Mouse (Mus musculus): ENCODE measurements around the gene Myh3. TPM values are rescaled to one million over a fixed set of nuclear protein-coding genes. Genes with fewer than 3 reads are reported as not detected.
"Not testable (repeated sequence)": the region's sequence is repeated elsewhere in the genome, so short reads cannot be mapped to it uniquely, and the experiment has no call there.

Gene Myh3
- polyA plus RNA-seq, 1 experiment from 2014 or later, result 0.45 TPM

GRCm38 (mm10) chr11:67082188-67082587 lies 4.1 kb downstream of the Myh3 start:
- Histone ChIP-seq H3K4me2 (replicated peaks; ENCODE audit: low read depth, low read length) (no peak overlapping the region), H3K27ac (ENCODE audit: low read depth, low read length) (no peak overlapping the region), H3K4me1 (ENCODE audit: control insufficient read depth, insufficient read depth, low read length) (no peaks in the 10 kb centered on the region), H3K27me3 (ENCODE audit: control insufficient read depth, insufficient read depth, low read length) (peaks cover 11% of the 10 kb centered on the region), H3K9ac (ENCODE audit: low read depth, low read length) (no peak overlapping the region), H3K36me3 (ENCODE audit: control insufficient read depth, insufficient read depth, low read length) (no peaks in the 10 kb centered on the region), H3K4me3 (ENCODE audit: low read length) (no peak overlapping the region), H3K9me3 (ENCODE audit: control insufficient read depth, low read length) (no peaks in the 10 kb centered on the region)
- 81% methylated on average over 7 of the region's 7 CpGs for WGBS
- no peak for ATAC-seq (ENCODE audit: low FRiP score, low TSS enrichment)

DNA sequence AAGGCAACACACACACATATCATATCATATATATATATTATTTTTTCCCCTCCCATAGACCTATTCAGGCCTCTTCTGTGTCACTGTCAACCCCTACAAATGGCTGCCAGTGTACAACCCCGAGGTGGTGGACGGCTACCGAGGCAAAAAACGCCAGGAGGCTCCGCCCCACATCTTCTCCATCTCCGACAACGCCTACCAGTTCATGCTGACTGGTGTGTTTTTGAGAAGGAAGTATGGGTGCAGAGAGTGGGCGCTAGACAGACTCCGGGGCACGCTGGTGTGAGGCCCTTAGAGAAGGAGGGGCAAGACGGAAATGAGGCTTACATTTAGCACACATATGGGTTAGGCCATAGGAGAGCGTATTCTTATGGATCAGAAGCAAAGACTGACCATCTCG lies 4.7 kb downstream of the Myh3 start:
- Histone ChIP-seq H3K36me3 (ENCODE audit: control insufficient read depth, insufficient read depth, low read length) (no peaks in the 10 kb centered on the region), H3K9ac (ENCODE audit: low read depth, low read length) (no peak overlapping the region), H3K27ac (ENCODE audit: low read depth, low read length) (no peak overlapping the region), H3K4me2 (replicated peaks; ENCODE audit: low read depth, low read length) (no peak overlapping the region), H3K4me1 (ENCODE audit: control insufficient read depth, insufficient read depth, low read length) (no peaks in the 10 kb centered on the region), H3K27me3 (ENCODE audit: control insufficient read depth, insufficient read depth, low read length) (peaks cover 11% of the 10 kb centered on the region), H3K4me3 (ENCODE audit: low read length) (no peak overlapping the region), H3K9me3 (ENCODE audit: control insufficient read depth, low read length) (no peaks in the 10 kb centered on the region)
- ATAC-seq (ENCODE audit: low FRiP score, low TSS enrichment), result no peak
- WGBS, result 84% methylated on average over 13 of the region's 13 CpGs

GRCm38 (mm10) chr11:67083239-67083638 lies 5.1 kb downstream of the Myh3 start:
- Histone ChIP-seq H3K9ac (ENCODE audit: low read depth, low read length) (no peak overlapping the region), H3K36me3 (ENCODE audit: control insufficient read depth, insufficient read depth, low read length) (no peaks in the 10 kb centered on the region), H3K9me3 (ENCODE audit: control insufficient read depth, low read length) (no peaks in the 10 kb centered on the region), H3K27ac (ENCODE audit: low read depth, low read length) (no peak overlapping the region), H3K27me3 (ENCODE audit: control insufficient read depth, insufficient read depth, low read length) (peaks cover 11% of the 10 kb centered on the region), H3K4me3 (ENCODE audit: low read length) (no peak overlapping the region), H3K4me1 (ENCODE audit: control insufficient read depth, insufficient read depth, low read length) (no peaks in the 10 kb centered on the region), H3K4me2 (replicated peaks; ENCODE audit: low read depth, low read length) (no peak overlapping the region)
- 69% methylated on average over 6 of the region's 6 CpGs for WGBS
- ATAC-seq (ENCODE audit: low FRiP score, low TSS enrichment), result no peak

- Histone ChIP-seq H3K36me3 (ENCODE audit: control insufficient read depth, insufficient read depth, low read length) (no peaks in the 10 kb centered on the region), H3K4me3 (ENCODE audit: low read length) (no peak overlapping the region), H3K27ac (ENCODE audit: low read depth, low read length) (no peak overlapping the region), H3K27me3 (ENCODE audit: control insufficient read depth, insufficient read depth, low read length) (peaks cover 11% of the 10 kb centered on the region), H3K4me1 (ENCODE audit: control insufficient read depth, insufficient read depth, low read length) (no peaks in the 10 kb centered on the region), H3K4me2 (replicated peaks; ENCODE audit: low read depth, low read length) (no peak overlapping the region), H3K9ac (ENCODE audit: low read depth, low read length) (no peak overlapping the region), H3K9me3 (ENCODE audit: control insufficient read depth, low read length) (no peaks in the 10 kb centered on the region)
- ATAC-seq (ENCODE audit: low FRiP score, low TSS enrichment), result no peak
- 49% methylated on average over 32 of the region's 32 CpGs for WGBS
These were observed 5.7 kb downstream of the Myh3 start for GRCm38 (mm10) chr11:67083712-67084340.

- no peak overlapping the region for H3K27ac ChIP-seq (ENCODE audit: low read depth, low read length)
- 4% methylated on average over 6 of the region's 6 CpGs for WGBS
- H3K9me3 ChIP-seq (ENCODE audit: control insufficient read depth, low read length), result no peaks in the 10 kb centered on the region
- H3K4me1 ChIP-seq (ENCODE audit: control insufficient read depth, insufficient read depth, low read length), result no peaks in the 10 kb centered on the region
- no peaks in the 10 kb centered on the region for H3K36me3 ChIP-seq (ENCODE audit: control insufficient read depth, insufficient read depth, low read length)
- H3K27me3 ChIP-seq (ENCODE audit: control insufficient read depth, insufficient read depth, low read length), result peaks cover 11% of the 10 kb centered on the region
- ATAC-seq (ENCODE audit: low FRiP score, low TSS enrichment), result no peak
- no peak overlapping the region for H3K4me2 ChIP-seq (replicated peaks; ENCODE audit: low read depth, low read length)
- H3K9ac ChIP-seq (ENCODE audit: low read depth, low read length), result no peak overlapping the region
- no peak overlapping the region for H3K4me3 ChIP-seq (ENCODE audit: low read length)
These were observed 7.4 kb downstream of the Myh3 start for GRCm38 (mm10) chr11:67085489-67085888.

DNA sequence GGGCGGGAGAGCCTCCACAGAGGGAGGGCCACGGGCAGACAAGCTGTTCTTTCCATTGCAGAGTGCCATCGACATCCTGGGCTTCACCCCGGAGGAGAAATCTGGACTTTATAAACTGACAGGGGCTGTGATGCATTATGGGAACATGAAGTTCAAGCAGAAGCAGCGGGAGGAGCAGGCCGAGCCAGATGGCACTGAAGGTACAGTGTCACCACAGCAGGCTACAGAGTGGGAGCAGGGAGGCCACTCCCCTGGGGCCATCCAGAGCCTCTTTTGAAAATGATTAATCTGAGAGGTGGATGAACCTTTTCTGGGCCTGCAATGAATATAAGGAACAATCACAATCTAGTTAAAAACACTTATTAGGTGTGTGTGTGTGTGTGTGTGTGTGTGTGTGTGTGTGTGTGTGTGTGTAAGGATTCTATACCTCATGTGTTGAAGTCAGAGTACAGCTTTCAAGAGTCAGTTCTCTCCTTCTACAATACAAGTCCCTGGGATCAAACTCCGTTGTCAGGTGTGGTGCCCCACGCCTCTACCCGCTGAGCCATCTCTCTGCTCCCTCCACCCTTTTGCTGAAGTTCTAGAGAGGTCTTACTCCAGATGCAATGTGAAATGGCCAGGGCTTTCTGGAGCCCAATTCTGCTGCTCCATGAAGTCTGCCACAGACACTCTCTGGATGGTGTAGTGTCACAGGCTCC lies 8.5 kb downstream of the Myh3 start:
- no peaks in the 10 kb centered on the region for H3K9me3 ChIP-seq (ENCODE audit: control insufficient read depth, low read length)
- no peaks in the 10 kb centered on the region for H3K36me3 ChIP-seq (ENCODE audit: control insufficient read depth, insufficient read depth, low read length)
- H3K9ac ChIP-seq (ENCODE audit: low read depth, low read length), result no peak overlapping the region
- no peak overlapping the region for H3K4me2 ChIP-seq (replicated peaks; ENCODE audit: low read depth, low read length)
- H3K4me1 ChIP-seq (ENCODE audit: control insufficient read depth, insufficient read depth, low read length), result no peaks in the 10 kb centered on the region
- no peak overlapping the region for H3K27ac ChIP-seq (ENCODE audit: low read depth, low read length)
- peaks cover 11% of the 10 kb centered on the region for H3K27me3 ChIP-seq (ENCODE audit: control insufficient read depth, insufficient read depth, low read length)
- ATAC-seq (ENCODE audit: low FRiP score, low TSS enrichment), result no peak
- 59% methylated on average over 9 of the region's 9 CpGs for WGBS
- H3K4me3 ChIP-seq (ENCODE audit: low read length), result no peak overlapping the region

GRCm38 (mm10) chr11:67087225-67087624 lies 9.1 kb downstream of the Myh3 start:
- no peak overlapping the region for H3K9ac ChIP-seq (ENCODE audit: low read depth, low read length)
- 88% methylated on average over 12 of the region's 12 CpGs for WGBS
- H3K36me3 ChIP-seq (ENCODE audit: control insufficient read depth, insufficient read depth, low read length), result no peaks in the 10 kb centered on the region
- no peak overlapping the region for H3K4me2 ChIP-seq (replicated peaks; ENCODE audit: low read depth, low read length)
- no peaks in the 10 kb centered on the region for H3K4me1 ChIP-seq (ENCODE audit: control insufficient read depth, insufficient read depth, low read length)
- no peaks in the 10 kb centered on the region for H3K9me3 ChIP-seq (ENCODE audit: control insufficient read depth, low read length)
- H3K27me3 ChIP-seq (ENCODE audit: control insufficient read depth, insufficient read depth, low read length), result peaks cover 11% of the 10 kb centered on the region
- H3K27ac ChIP-seq (ENCODE audit: low read depth, low read length), result no peak overlapping the region
- no peak overlapping the region for H3K4me3 ChIP-seq (ENCODE audit: low read length)
- no peak for ATAC-seq (ENCODE audit: low FRiP score, low TSS enrichment)

GRCm38 (mm10) chr11:67092354-67092753 lies 14.3 kb downstream of the Myh3 start:
- not testable (repeated sequence) for H3K9me3 ChIP-seq (ENCODE audit: control insufficient read depth, low read length); ATAC-seq (ENCODE audit: low FRiP score, low TSS enrichment); H3K4me1 ChIP-seq (ENCODE audit: control insufficient read depth, insufficient read depth, low read length); H3K9ac ChIP-seq (ENCODE audit: low read depth, low read length); H3K27ac ChIP-seq (ENCODE audit: low read depth, low read length); H3K4me2 ChIP-seq (replicated peaks; ENCODE audit: low read depth, low read length); H3K27me3 ChIP-seq (ENCODE audit: control insufficient read depth, insufficient read depth, low read length); H3K36me3 ChIP-seq (ENCODE audit: control insufficient read depth, insufficient read depth, low read length); H3K4me3 ChIP-seq (ENCODE audit: low read length)
- 88% methylated on average over 12 of the region's 12 CpGs for WGBS

- Histone ChIP-seq H3K4me1 (ENCODE audit: control insufficient read depth, insufficient read depth, low read length) (no peaks in the 10 kb centered on the region), H3K36me3 (ENCODE audit: control insufficient read depth, insufficient read depth, low read length) (no peaks in the 10 kb centered on the region), H3K27ac (ENCODE audit: low read depth, low read length) (no peak overlapping the region), H3K9me3 (ENCODE audit: control insufficient read depth, low read length) (no peaks in the 10 kb centered on the region), H3K4me2 (replicated peaks; ENCODE audit: low read depth, low read length) (no peak overlapping the region), H3K27me3 (ENCODE audit: control insufficient read depth, insufficient read depth, low read length) (no peaks in the 10 kb centered on the region), H3K4me3 (ENCODE audit: low read length) (no peak overlapping the region), H3K9ac (ENCODE audit: low read depth, low read length) (no peak overlapping the region)
- 82% methylated on average over 9 of the region's 9 CpGs for WGBS
- no peak for ATAC-seq (ENCODE audit: low FRiP score, low TSS enrichment)
These were observed 15.1 kb downstream of the Myh3 start for GRCm38 (mm10) chr11:67093201-67093600.

All from kidney, embryonic 14.5 days (tissue).